Mouse (Mus musculus): Measurements from ENCODE around the gene Nrxn1.

The Nrxn1 gene

GRCm38 (mm10) chr17:90451384-90451783 is 641.5 kb downstream of the Nrxn1 start:
- DNase-seq (ENCODE audit: low read depth, low spot score), result no peak

DNA sequence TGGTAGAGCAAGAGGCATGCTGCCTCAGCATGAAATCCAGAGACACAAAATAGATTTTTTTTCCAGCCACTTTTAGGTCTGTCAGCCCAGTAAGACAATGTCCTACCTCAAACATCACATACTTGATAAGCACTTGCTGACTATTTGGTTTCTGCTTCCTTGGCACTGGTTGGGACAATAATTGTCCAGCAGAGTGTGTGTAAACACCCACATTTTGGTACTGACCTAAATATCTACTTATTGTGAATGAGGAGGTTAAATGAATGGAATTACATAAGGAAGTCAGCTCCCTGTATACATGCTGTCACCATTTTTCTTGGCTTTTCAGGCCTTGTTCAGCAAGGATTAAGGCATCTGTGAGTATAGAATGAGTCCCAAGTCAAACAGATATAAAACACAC is 649.8 kb downstream of the Nrxn1 start:
- DNase-seq (ENCODE audit: low read depth, low spot score), result no peak

DNA sequence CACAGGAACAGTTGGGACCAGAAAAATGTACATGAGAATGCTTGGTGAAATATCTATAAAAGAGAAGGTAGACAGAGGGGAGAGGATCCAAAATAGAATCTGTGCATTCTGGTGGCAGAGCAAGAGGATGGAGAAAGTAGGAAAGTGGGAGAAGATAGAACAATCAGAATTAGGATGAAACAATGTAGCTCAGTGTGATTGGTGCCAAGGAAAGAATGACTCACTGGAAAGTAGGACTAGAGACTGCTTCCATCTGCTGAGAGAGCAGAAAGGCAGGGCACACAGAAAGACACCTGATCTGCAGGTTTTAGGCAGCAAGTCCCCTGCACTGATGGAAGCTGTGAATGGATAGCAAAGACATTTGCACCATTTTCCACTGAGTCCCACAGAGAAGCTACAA is 657.0 kb downstream of the Nrxn1 start:
- DNase-seq (ENCODE audit: low read depth, low spot score), result no peak

- no peak for DNase-seq (ENCODE audit: low read depth, low spot score)
Observed at GRCm38 (mm10) chr17:90435371-90435770, 657.5 kb downstream of the Nrxn1 start.

- no peak for DNase-seq (ENCODE audit: low read depth, low spot score)
Observed at GRCm38 (mm10) chr17:90430211-90430610, 662.7 kb downstream of the Nrxn1 start.

GRCm38 (mm10) chr17:90425974-90426373 is 666.9 kb downstream of the Nrxn1 start:
- no peak for DNase-seq (ENCODE audit: low read depth, low spot score)

DNA sequence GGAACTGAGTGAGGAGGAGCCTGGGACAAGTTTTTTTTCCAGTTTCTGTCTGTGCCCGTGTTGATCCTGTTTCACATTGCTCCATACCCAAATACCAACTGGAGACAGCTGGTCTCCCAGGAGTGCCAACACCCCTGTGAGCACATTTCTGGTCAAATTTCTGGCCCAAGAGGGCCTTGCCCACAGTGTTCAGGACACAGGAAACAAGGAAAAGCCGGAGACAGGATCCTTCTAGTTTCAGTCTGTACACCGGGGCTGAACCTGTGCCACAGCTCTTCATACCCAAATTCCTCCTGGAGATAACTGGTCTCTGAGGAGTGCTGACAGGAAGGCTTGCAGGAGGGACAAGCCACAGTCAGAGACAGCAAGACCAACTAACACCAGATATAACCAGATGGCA is 670.3 kb downstream of the Nrxn1 start:
- DNase-seq (ENCODE audit: low read depth, low spot score), result no peak

DNA sequence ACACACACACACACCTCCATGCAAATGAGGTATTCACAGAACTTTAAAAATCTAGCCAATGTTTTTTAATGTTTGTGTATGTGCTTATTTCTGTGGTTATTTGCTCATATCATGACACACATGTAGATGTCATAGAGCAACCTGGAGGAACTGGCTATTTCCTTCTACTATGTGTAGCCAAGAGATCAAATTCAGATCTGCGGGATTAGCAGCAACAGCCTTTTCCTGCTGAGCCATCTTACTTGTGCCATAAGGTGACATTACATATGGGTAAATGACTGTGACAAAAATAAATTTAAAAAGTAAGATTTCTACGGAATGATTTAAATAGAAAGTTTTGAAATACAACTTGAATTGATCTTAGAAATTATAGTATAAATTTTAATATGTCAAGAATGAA is 672.1 kb downstream of the Nrxn1 start:
- DNase-seq (ENCODE audit: low read depth, low spot score), result no peak

GRCm38 (mm10) chr17:90419615-90420014 is 673.3 kb downstream of the Nrxn1 start:
- no peak for DNase-seq (ENCODE audit: low read depth, low spot score)

- DNase-seq (ENCODE audit: low read depth, low spot score), result no peak
Observed at GRCm38 (mm10) chr17:90396357-90396756, 696.5 kb downstream of the Nrxn1 start.

DNA sequence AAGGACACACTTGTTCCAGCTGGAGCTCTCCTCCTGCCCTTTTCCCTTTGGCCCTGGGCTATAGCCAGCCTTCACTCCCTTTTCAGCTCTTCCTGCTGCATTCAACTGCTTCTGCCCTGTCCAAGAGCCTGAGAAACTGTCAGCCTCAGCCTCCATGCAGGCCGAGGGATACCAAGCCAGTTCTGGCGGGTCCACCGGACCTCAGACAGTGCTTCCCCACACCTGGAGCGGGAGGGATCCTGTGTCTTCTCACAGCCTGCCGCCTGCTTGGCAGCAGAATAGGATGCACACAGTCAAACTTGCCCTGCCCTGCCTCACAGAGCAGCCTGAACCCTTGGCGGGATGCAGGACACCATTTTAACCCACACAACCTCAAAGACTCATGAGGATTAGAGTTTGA is 698.3 kb downstream of the Nrxn1 start:
- peak; percentile 53 for DNase-seq (ENCODE audit: low read depth, low spot score)

GRCm38 (mm10) chr17:90392751-90393150 is 700.1 kb downstream of the Nrxn1 start:
- no peak for DNase-seq (ENCODE audit: low read depth, low spot score)

DNA sequence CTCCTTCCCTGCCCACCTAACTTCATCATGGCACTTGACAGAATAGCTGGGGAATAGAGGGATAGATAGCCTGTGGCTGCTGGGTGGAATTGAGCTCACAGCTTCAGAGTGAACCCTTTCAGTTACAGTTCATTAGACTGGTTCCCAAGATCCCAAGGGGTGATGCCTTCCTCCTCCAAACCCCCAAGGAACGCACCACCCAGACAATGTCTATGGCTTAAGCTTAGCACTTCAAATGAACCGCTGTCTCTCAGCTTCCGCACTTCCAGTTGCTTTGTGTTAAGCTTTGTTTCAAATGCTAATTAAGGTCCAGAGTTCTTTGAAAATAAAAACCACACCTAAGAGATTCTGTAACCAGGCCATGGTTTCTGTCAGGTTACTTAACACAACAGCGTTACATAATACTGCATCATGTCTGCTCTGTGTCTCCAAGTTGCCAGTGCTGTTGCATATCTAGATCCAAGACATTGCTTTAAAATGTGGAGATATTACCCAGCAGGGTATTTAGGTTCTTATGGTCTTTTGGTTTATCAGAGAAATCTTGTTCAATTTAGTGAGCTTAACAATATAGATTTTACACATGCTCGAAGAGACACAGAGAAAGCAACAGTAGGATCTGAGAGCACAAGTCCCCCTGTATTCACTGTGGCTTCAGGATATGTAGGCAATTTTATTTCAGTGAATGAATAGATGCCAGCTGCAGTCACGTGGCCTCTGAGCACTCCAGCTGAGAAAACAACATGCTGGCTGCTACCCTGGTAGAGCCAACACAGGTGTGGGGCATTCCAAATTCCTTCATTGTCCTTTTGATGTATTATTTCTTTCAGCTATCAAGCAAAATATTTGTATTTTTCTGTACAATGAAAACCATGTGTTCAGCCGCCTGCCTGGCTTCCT is 702.3 kb downstream of the Nrxn1 start:
- DNase-seq (ENCODE audit: low read depth, low spot score), result peak; percentile 96

DNA sequence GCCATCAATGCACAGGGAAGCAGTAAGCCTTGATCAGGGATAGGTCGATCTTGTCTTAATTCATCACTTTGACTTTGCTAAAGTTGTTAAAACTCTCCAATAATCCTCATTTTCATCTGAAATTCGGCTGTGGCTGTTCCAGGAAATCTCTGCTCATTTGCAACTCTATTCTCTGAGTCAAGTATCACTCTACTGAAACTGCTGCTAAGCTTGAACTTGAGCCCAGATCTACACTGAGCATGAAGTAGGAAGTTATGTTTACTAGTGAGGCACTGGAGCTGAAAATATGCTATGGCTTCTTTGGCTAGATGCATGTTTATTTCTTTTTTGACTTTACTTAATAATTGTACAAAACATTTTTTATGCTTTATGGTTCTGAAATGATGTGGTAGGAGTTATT is 708.0 kb downstream of the Nrxn1 start:
- DNase-seq (ENCODE audit: low read depth, low spot score), result no peak

GRCm38 (mm10) chr17:90382496-90383443 is 710.1 kb downstream of the Nrxn1 start:
- DNase-seq (ENCODE audit: low read depth, low spot score), result no peak

DNA sequence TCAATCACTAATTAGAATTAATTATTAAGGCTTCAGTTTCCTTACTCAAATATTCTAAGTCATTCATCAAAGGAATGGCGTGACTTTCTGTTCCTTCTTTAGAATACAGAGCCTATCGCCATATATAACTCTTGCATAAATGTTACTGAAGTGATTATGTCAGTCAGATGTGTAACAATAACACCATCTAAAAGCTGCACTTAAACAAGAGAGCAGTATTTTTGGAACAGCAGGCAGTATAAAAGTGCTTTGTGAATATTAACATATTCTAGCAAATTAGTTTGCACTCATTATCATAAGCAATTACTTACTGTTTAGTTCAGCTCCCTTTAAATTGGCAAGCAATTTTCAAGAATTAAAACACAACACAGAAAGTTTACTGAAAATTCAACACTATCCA is 716.3 kb downstream of the Nrxn1 start:
- no peak for DNase-seq (ENCODE audit: low read depth, low spot score)

DNA sequence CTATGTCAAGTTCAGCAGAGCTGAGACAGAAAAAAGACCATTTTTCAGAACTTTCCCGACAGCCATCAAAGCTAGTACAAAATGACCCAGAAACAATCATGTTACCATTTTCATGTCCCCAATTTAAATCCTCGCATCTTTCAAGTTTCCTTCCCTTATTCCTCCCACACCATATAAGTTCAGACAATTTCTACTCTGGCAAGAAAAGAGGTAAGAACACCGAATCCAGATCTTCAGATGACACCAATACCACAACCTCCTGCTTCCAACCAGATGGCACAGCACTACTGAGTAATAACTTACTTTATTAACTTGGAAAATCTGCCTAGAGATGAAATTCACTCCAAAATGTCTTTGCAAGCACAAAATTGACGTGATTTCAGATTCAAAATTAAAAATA is 730.7 kb downstream of the Nrxn1 start:
- DNase-seq (ENCODE audit: low read depth, low spot score), result no peak

- DNase-seq (ENCODE audit: low read depth, low spot score), result no peak
Observed at GRCm38 (mm10) chr17:90349385-90350095, 743.3 kb downstream of the Nrxn1 start.

GRCm38 (mm10) chr17:90346735-90347475 is 746.0 kb downstream of the Nrxn1 start:
- DNase-seq (ENCODE audit: low read depth, low spot score), result no peak

DNA sequence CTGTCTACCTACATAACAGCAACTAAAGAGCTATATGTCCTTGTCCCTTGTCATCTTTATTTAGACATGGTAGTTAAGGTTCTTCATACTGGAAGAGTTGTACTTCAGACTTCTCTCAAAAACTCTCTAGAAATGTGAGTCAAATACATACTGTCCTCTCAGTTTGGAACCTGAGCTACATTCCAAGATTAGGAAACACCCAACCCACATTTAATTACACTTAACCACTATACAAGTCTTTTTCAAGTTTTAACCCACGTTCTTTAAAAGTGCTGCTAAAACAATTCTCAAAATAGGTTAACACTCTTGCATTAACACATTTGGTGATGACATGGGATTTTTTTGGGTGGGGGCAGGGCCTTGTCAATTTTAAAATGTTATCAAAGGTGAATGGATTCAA is 759.4 kb downstream of the Nrxn1 start:
- DNase-seq (ENCODE audit: low read depth, low spot score), result no peak

- DNase-seq (ENCODE audit: low read depth, low spot score), result no peak
Observed at GRCm38 (mm10) chr17:90323674-90324073, 769.2 kb downstream of the Nrxn1 start.
